Mouse (Mus musculus) hindbrain, embryonic 14.5 days (tissue): ENCODE data around the gene Sox10. TPM values are rescaled to one million over a fixed set of nuclear protein-coding genes. Genes with fewer than 3 reads are reported as not detected.

Source experiments
- ATAC-seq: fragments of 200-750 bp; cut with Nextera tagmentation; 2 replicates; pipeline ENCODE4 v1.8.0; 2017; ENCODE audit warnings: moderate number of reproducible peaks, mild to moderate bottlenecking, moderate TSS enrichment, moderate library complexity; ENCODE audit not compliant: low FRiP score
- DNase-seq: peaks from one replicate; pipeline ENCODE4 v3.0.0-alpha.2; 2015; ENCODE audit warnings: low spot score
- H3K27ac ChIP-seq: fragments of 300-500 bp; sonication (generic); 2 replicates; pipeline ENCODE4 v1.5.1; 2014; ENCODE audit warnings: mild to moderate bottlenecking, moderate library complexity
- H3K27me3 ChIP-seq: fragments of 300-500 bp; sonication (generic); 2 replicates; pipeline ENCODE4 v1.6.1; 2014; ENCODE audit warnings: mild to moderate bottlenecking, low read length, mixed read lengths; ENCODE audit not compliant: control insufficient read depth, insufficient read depth
- H3K36me3 ChIP-seq: fragments of 300-500 bp; sonication (generic); replicated peaks from 2 replicates; pipeline ENCODE4 v1.6.1; 2014; ENCODE audit not compliant: control insufficient read depth, insufficient read depth
- H3K4me1 ChIP-seq: fragments of 300-500 bp; sonication (generic); replicated peaks from 2 replicates; pipeline ENCODE4 v1.6.1; 2014; ENCODE audit warnings: antibody characterized with exemption, low read length, mixed read lengths; ENCODE audit not compliant: control insufficient read depth, insufficient read depth
- H3K4me2 ChIP-seq: fragments of 300-500 bp; sonication (generic); replicated peaks from 2 replicates; pipeline ENCODE4 v1.6.1; 2014; ENCODE audit warnings: mild to moderate bottlenecking, moderate library complexity
- H3K4me3 ChIP-seq: fragments of 300-500 bp; sonication (generic); replicated peaks from 2 replicates; pipeline ENCODE4 v1.5.1; 2014; ENCODE audit warnings: mild to moderate bottlenecking, low read length
- H3K9ac ChIP-seq: fragments of 300-500 bp; sonication (generic); 2 replicates; pipeline ENCODE4 v1.6.1; 2014
- H3K9me3 ChIP-seq: fragments of 300-500 bp; sonication (generic); 2 replicates; pipeline ENCODE4 v1.6.1; 2016; ENCODE audit warnings: low read length; ENCODE audit not compliant: control insufficient read depth
- WGBS: fragments of 180-500 bp; shearing (Covaris S2); extraction: QIAGEN DNeasy Blood & Tissue Kit; methylation state at CpG from one replicate; pipeline ENCODE4 v1.1.7; 2014; 5-methylcytosine and 5-hydroxymethylcytosine counted together
- polyA plus RNA-seq: library from polyadenylated mRNA; unstranded; fragments of >200 nt; fragmentation: Nextera tagmentation; extraction: Ambion mirVana; gene quantifications from 2 replicates; pipeline ENCODE4 v1.2.1, GENCODE M21; 2014

Sox10 gene
- polyA plus RNA-seq: 8.9 and 10.3 TPM in 2 replicates

GRCm38 (mm10) chr15:79165140-79165539 lies at the start of gene Sox10:
Gene Sox10 (minus strand): TSS chr15:79165240.
- DNase-seq (no peak), ATAC-seq (no peak)
- Histone ChIP-seq H3K4me1 (no peaks in the 10 kb centered on the region), H3K4me3 (peak within 1 kb of the TSS; percentile 23; the same call in 1 of the 2 replicates), H3K9me3 (no peaks in the 10 kb centered on the region), H3K9ac (peak within 1 kb of the TSS; percentile 28; the same call in 1 of the 2 replicates), H3K27me3 (peaks cover 43% of the 10 kb centered on the region), H3K4me2 (no peak within 1 kb of the TSS), H3K27ac (peak within 1 kb of the TSS; percentile 32; the same call in 1 of the 2 replicates), H3K36me3 (no peaks in the 10 kb centered on the region)
- WGBS: 48% methylated on average over 5 of the region's 5 CpGs

DNA sequence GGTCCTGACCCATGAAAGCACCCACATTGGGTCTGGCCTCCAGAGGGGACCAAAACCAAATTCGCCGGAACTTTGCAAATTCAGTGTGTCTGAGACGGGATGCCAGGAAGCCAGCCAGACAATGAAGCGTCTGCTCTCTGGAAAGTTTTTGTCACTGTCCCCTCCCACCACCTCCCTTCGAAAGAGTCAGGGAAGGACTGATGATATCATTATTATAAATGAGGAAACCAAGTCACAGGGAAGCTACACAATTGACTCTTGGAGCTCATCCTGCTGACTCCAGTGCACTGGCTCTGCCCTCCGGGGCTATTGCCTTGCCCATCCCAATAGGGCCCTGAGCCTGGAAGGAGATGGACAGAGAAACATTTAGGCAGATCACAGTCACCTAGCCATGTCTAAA lies 48.6 kb upstream of the Sox10 start:
- H3K4me3 ChIP-seq: no peak overlapping the region
- 64% methylated on average over 6 of the region's 6 CpGs for WGBS
- no peak for ATAC-seq
- no peaks in the 10 kb centered on the region for H3K36me3 ChIP-seq
- H3K27me3 ChIP-seq: no peaks in the 10 kb centered on the region
- no peaks in the 10 kb centered on the region for H3K9me3 ChIP-seq
- H3K9ac ChIP-seq: no peak overlapping the region
- no peaks in the 10 kb centered on the region for H3K4me1 ChIP-seq
- no peak overlapping the region for H3K4me2 ChIP-seq
- no peak for DNase-seq
- H3K27ac ChIP-seq: no peak overlapping the region

DNA sequence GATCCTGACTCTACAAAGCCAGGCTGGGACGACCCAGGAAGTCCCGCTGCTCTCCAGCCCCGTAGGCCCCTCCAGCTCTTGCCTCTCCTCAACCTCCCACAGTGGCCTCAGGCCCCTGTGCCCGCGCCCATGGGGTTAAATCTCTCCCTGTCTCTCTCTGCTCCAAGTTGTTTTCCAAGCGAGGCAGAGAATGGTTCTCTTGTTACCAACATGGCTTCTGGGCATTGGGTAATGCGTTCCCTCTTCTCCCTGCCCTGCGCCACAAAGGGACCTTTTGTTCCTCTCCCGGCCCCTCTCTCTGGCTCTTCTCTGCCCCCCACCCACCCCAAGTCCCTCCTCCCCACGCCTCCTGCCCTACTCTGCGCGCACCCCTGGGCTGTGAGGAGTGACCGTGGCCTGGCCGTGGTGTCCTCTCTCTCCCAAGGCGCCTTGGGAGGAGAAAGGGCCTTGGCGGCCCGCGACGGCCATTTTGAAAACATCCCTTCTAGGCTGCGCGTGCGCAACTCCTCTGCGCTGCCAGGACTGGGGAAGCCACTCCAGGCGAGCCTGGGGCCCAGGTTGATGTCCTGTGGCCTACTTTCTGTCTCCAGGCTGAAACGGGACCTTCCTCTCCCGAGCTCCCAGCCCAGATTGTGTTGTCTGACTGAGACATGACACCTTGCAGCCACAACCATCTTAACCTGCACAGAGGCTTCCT lies 47.9 kb upstream of the Sox10 start:
- no peak overlapping the region for H3K4me3 ChIP-seq
- H3K27ac ChIP-seq: no peak overlapping the region
- ATAC-seq (no peak), DNase-seq (no peak)
- no peaks in the 10 kb centered on the region for H3K4me1 ChIP-seq
- H3K27me3 ChIP-seq: no peaks in the 10 kb centered on the region
- WGBS: 88% methylated on average over 26 of the region's 26 CpGs
- no peak overlapping the region for H3K4me2 ChIP-seq
- no peaks in the 10 kb centered on the region for H3K9me3 ChIP-seq
- H3K36me3 ChIP-seq: no peaks in the 10 kb centered on the region
- no peak overlapping the region for H3K9ac ChIP-seq

DNA sequence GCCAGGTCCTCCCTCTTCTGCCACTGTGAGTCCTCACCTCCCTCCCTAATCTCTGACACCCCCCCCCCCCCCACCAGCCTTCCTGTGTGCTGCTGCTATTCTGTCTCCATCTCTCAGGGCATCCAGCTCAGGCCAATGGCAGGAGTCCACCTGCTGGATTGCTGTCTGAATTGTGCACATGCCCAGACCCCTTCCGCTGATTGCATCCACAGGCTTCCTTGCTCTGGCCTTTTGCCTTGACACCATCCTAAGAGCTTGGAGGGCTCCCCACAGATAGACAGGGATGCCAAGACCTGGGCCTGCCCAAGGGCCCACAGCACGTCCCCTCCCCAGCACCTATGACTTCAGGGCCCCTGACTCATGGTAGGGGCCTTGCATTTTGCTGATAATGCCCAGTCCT lies 45.3 kb upstream of the Sox10 start:
- WGBS: 56% methylated on average over 2 of the region's 2 CpGs
- H3K36me3 ChIP-seq: no peaks in the 10 kb centered on the region
- no peak overlapping the region for H3K4me2 ChIP-seq
- DNase-seq (no peak), ATAC-seq (no peak)
- H3K27me3 ChIP-seq: no peaks in the 10 kb centered on the region
- no peaks in the 10 kb centered on the region for H3K9me3 ChIP-seq
- no peak overlapping the region; the same call in 1 of the 2 replicates for H3K9ac ChIP-seq
- no peak overlapping the region for H3K27ac ChIP-seq
- H3K4me3 ChIP-seq: no peak overlapping the region
- H3K4me1 ChIP-seq: no peaks in the 10 kb centered on the region

DNA sequence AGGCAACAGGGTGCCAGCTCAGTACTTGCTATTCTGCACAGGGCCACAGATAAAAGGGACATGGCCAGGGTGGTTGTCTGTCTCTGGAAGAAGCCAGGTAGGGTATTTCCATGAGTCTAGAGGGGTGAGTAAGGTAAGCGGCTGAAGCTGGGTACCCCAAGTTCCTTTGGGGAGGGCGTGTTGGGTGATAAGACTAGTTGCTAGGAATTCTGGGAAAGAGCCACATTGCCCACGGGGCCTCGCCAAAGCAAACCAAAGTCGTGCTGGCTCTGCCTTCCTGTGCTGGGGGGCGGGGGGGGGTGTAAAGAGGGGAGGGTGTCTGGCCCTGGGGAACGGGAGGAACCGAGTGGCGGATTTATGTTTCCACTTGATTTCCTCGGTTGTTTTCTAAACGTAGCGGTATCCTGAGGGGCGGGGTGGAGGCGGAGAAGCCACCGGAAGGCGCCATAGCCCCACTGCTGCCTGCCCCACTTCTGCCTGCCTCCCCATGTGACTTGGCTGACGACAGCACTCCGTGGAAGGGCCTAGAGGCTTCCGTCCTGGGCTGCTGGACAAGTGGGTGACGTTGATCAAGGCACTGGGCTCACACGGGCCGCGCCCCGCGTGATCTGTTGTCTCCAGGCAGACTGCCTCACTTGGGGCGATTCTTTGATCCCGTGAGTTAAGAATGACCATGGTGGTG lies 43.9 kb upstream of the Sox10 start:
- DNase-seq: no peak
- Histone ChIP-seq H3K27me3 (no peaks in the 10 kb centered on the region), H3K27ac (no peak overlapping the region), H3K4me2 (no peak overlapping the region), H3K4me1 (no peaks in the 10 kb centered on the region), H3K9me3 (no peaks in the 10 kb centered on the region), H3K4me3 (no peak overlapping the region), H3K9ac (no peak overlapping the region), H3K36me3 (no peaks in the 10 kb centered on the region)
- no peak for ATAC-seq
- WGBS: 76% methylated on average over 26 of the region's 27 CpGs

DNA sequence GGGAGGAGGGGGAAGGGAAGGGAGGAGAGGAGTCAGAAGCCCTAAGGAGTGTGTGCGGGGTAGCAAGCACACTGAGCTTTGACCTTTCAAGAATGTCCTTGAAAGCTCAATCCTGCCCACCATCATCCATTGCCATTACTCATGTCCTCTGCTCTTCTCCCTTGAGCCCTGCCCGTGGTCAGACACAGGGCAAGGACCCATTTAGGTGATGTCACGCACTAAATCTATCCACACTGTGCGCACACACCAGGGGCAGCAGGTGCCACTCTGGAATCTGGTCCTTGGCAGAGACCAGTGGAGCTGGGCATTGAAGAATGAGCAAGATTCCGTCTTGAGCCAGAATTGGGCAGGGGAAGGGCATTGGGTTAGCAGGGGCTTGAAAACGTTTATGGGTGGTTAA lies 43.2 kb upstream of the Sox10 start:
- DNase-seq: no peak
- Histone ChIP-seq H3K4me2 (no peak overlapping the region), H3K4me1 (no peaks in the 10 kb centered on the region), H3K27ac (no peak overlapping the region), H3K27me3 (no peaks in the 10 kb centered on the region), H3K36me3 (no peaks in the 10 kb centered on the region), H3K9me3 (no peaks in the 10 kb centered on the region), H3K9ac (no peak overlapping the region), H3K4me3 (no peak overlapping the region)
- 80% methylated on average over 6 of the region's 6 CpGs for WGBS
- ATAC-seq: no peak

- H3K4me2 ChIP-seq: no peak overlapping the region
- H3K27me3 ChIP-seq: no peaks in the 10 kb centered on the region
- peaks cover 8% of the 10 kb centered on the region for H3K4me1 ChIP-seq
- no peaks in the 10 kb centered on the region for H3K36me3 ChIP-seq
- H3K4me3 ChIP-seq: no peak overlapping the region
- ATAC-seq (no peak), DNase-seq (no peak)
- 38% methylated on average over 10 of the region's 10 CpGs for WGBS
- H3K9ac ChIP-seq: no peak overlapping the region
- H3K27ac ChIP-seq: 0 out of 2 replicates have a peak overlapping the region, but pooled peaks have one; percentile 33
- no peaks in the 10 kb centered on the region for H3K9me3 ChIP-seq
Observed at GRCm38 (mm10) chr15:79202575-79202974, 37.5 kb upstream of the Sox10 start.

GRCm38 (mm10) chr15:79201491-79202150 lies 36.6 kb upstream of the Sox10 start:
- DNase-seq (peak; percentile 40), ATAC-seq (peak; percentile 66; the same call in 1 of the 2 replicates)
- WGBS: 8% methylated on average over 13 of the region's 13 CpGs
- Histone ChIP-seq H3K9me3 (no peaks in the 10 kb centered on the region), H3K4me3 (no peak overlapping the region), H3K27me3 (no peaks in the 10 kb centered on the region), H3K4me1 (peaks cover 8% of the 10 kb centered on the region), H3K27ac (peak overlapping the region; percentile 26; the same call in 1 of the 2 replicates), H3K9ac (peak overlapping the region; percentile 5; the same call in 1 of the 2 replicates), H3K36me3 (no peaks in the 10 kb centered on the region), H3K4me2 (peak overlapping the region; percentile 29; the same call in 1 of the 2 replicates)

GRCm38 (mm10) chr15:79199390-79199976 lies 34.4 kb upstream of the Sox10 start:
- DNase-seq (no peak), ATAC-seq (no peak)
- H3K36me3 ChIP-seq: no peaks in the 10 kb centered on the region
- no peak overlapping the region for H3K4me3 ChIP-seq
- H3K27me3 ChIP-seq: no peaks in the 10 kb centered on the region
- no peak overlapping the region for H3K9ac ChIP-seq
- H3K4me2 ChIP-seq: no peak overlapping the region
- peaks cover 9% of the 10 kb centered on the region for H3K4me1 ChIP-seq
- WGBS: 93% methylated on average over 12 of the region's 12 CpGs
- H3K9me3 ChIP-seq: no peaks in the 10 kb centered on the region
- no peak overlapping the region for H3K27ac ChIP-seq
